Comparison of ENCODE assay signal across 21 mouse cellular contexts in genomic region chr13:97059746-97060145, GRCm38 (mm10). TPM values are rescaled to one million over a fixed set of nuclear protein-coding genes. Genes with fewer than 3 reads are reported as not detected.
DNase-seq lines count a peak whose midpoint lies in the region.
"Had no signal": no experiment of that assay in that cellular context is flagged by ENCODE, and none has a peak within 500 bp of the region (broad histone marks: within the 10 kb centered on the region; RNA-seq: fewer than 3 reads in every experiment).

No protein-coding gene starts in this region.

- peak; percentile 52 for DNase-seq in heart, adult 11 months
- DNase-seq in heart, postnatal 4 days, result no peak
- peak; percentile 31 for DNase-seq in ovary, postnatal 36 days (ENCODE audit: low spot score)
- no peak for DNase-seq in ovary, postnatal 10 days (ENCODE audit: low spot score)
- peak; percentile 71 for DNase-seq in adrenal gland, adult 8-10 months
- peak; percentile 27 for DNase-seq in adrenal gland, postnatal 25 days
- no peak for DNase-seq in cerebellum, adult 8-10 months
- no peak for DNase-seq in layer of hippocampus, postnatal 10 days (ENCODE audit: low spot score in 2 of 2)
- DNase-seq: B cell, adult 2 months; cerebellum, adult 11-12 months; cerebellum, adult 9-11 months; cerebellum, postnatal 25 days; forebrain, postnatal 0 days; gastrocnemius, adult 2 months; gastrocnemius, postnatal 25 days; heart, adult 2 months; heart, postnatal 14 days had no signal

RNA-seq across cellular contexts. Expression of gene Fam169a, which starts 7.3 kb away (rescaled TPM):
- total RNA-seq in heart, postnatal 4 days (2021), result 1 to 10 TPM; 2.9 to 3.3 TPM
- total RNA-seq in adrenal gland, adult 8-10 months (2022), result 10 to 100 TPM in 2 of 4 experiments, 1 to 10 TPM in 2; 2.4 to 15.4 (median 8.6) TPM
- 6.9 and 10.1 TPM in 2 replicates for total RNA-seq in adrenal gland, postnatal 25 days (2021)
- 10 to 100 TPM; 37.8 to 40.0 TPM for total RNA-seq in layer of hippocampus, postnatal 10 days (2021)
- total RNA-seq: gastrocnemius, adult 2 months; gastrocnemius, postnatal 25 days had no signal

RNA-seq across cellular contexts. Expression of gene 1700029F12Rik, which starts 25.6 kb away (rescaled TPM):
- not detected for total RNA-seq in heart, postnatal 4 days (2021)
- total RNA-seq in adrenal gland, adult 8-10 months (2022), result not detected
- total RNA-seq in adrenal gland, postnatal 25 days (2021), result not detected in 2 replicates
- total RNA-seq in layer of hippocampus, postnatal 10 days (2021), result not detected
- total RNA-seq: CH12.LX; common myeloid progenitor, adult 5-6 weeks; forebrain, postnatal 0 days; G1E; gastrocnemius, adult 2 months; gastrocnemius, postnatal 25 days; heart, adult 2 months; heart, postnatal 14 days; hematopoietic stem cell, adult 5-6 weeks had no signal

RNA-seq across cellular contexts. Expression of gene Gm6169, which starts 39.3 kb away (rescaled TPM):
- 10 to 100 TPM in 1 of 2 experiments, not detected in 1; 31.6 TPM for total RNA-seq in heart, postnatal 4 days (2021)
- total RNA-seq in adrenal gland, adult 8-10 months (2022), result 10 to 100 TPM in 1 of 4 experiments, 1 to 10 TPM in 2, not detected in 1; 1.5 to 11.2 (median 7.5) TPM
- total RNA-seq in adrenal gland, postnatal 25 days (2021), result 23.3 and 33.2 TPM in 2 replicates
- total RNA-seq in layer of hippocampus, postnatal 10 days (2021), result 1 to 10 TPM in 1 of 2 experiments, not detected in 1; 5.7 TPM
- total RNA-seq: forebrain, postnatal 0 days had no signal

Comparison
In these comparisons a context has a peak if more than half of its experiments do, and no peak if none do; other contexts are left out.
1. DNase-seq: peak in heart, adult 11 months (single experiment), ovary, postnatal 36 days (single experiment), adrenal gland, adult 8-10 months (single experiment) and adrenal gland, postnatal 25 days (single experiment); none in heart, postnatal 4 days (single experiment), ovary, postnatal 10 days (single experiment), cerebellum, adult 8-10 months (single experiment) and layer of hippocampus, postnatal 10 days (0 of 2).